Mouse (Mus musculus) monocyte, adult 2 months (primary cell): ENCODE measurements around the gene Wdr74.
A peak's percentile ranks its signal among the peaks of the same experiment; 100 is the strongest.

Source experiments
- DNase-seq, 2 experiments: peaks; one replicate each; pipeline ENCODE4 v3.0.0; 2022; ENCODE audit warnings: low spot score in 2 of 2, low read depth in 1 of 2

The Wdr74 gene

DNA sequence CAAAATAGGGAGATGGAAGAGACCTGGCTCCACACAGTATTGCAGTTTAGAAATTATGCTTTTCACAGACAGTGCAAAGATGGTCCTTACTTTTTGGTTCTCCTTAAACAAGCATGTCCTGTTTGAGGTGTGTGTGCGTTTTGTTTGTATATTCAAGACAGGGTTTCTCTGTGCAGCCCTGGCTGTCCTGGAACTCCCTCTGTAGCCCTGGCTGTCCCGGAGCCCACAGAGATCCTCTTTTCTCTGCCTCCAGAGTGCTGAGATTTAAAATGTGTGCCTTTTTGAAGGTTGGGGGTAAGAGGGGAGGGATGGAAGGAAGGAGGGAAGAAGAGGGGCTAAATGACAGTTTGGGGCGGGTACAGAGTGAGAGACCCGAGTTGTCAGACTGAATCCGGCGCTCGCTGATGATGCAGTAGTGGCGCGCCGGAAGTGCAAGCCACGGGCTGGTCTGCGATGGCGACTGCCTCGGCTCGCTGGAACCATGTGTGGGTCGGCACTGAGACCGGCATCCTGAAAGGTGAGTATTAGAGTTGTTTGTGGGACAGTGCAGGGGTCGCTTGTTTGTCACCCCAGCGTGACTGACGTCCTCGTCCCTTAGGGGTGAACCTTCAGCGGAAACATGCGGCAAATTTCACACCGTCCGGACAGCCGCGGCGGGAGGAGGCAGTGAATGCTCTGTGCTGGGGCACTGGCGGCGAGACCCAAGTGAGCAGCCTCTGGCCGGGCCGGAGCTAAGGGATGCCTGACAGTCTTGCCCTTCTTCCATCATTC, at the start of gene Wdr74:
Wdr74 (plus strand) TSS at position 439 of the 771 bp plus-strand sequence.
- DNase-seq = peak; percentile 54 to 75

DNA sequence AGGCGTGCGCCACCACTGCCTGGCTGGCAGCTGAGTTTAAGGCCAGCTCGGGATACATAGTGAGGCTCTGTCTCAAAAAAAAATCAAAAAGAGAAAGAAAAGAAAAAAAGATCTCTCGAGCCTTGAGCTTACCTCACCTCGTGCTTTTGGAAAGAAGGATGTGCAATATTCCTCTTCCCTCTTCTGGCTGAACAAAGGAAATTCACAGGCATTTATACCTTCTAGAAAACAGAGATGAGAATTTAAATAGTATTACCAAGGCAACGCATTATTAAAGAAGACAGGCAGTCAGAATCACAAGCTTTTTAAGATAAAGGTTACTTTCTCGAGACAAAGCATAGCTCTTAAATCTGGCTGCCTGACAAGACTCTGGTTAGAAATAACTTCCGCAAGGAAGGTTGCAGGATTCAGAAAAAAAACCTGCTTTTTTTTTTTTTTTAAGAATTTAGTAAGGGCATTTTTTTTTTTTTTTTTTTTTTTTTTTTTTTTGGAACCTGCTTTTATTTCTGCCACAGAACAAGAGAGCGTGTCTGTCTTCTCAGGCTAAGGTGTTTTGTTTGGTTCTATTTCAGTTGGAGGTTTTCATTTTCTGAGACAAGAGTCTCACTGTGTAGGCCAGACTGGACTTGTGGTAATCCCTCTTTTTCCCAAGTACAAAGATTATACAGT, 43.6 kb upstream of the Wdr74 start:
- no peak for DNase-seq

DNA sequence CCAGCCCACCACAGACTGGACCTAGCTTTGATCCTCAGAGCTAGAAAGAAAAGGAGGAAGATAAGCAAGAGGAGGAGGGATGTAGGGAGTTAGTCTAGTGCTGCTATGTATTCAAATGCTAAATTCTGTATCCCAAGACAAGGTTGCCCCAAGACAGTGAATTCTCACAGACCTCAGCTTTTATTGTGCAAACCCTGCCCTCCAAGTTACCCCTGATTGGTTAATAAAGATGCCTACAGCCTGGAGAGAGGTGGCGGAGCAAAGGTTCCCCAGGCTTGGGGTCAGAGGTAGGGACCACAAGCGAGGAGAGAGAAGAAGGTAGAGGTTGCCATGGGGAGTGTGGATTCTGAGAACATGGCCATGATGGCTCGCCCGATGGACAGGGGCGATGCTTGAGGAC, 42.9 kb upstream of the Wdr74 start:
- no peak for DNase-seq

DNA sequence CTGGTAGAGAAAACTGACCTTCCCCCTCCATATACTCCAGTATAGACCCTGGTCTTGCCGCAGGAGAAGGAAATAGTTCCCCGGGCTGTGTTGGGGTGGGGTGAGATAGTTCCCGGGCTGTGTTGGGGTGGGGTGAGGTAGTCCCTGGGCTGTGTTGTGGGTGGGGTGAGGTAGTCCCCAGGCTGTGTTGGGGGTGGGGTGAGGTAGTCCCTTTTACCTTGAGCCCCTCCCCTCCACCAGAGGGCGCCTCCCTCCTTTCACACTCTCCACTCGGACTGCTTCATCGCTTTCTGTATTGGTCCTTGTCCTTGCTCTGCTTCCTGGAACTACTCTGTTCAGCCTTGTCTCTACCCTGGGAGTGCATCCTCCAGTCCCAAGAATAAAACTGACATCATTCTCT, 40.3 kb upstream of the Wdr74 start:
- DNase-seq = no peak

DNA sequence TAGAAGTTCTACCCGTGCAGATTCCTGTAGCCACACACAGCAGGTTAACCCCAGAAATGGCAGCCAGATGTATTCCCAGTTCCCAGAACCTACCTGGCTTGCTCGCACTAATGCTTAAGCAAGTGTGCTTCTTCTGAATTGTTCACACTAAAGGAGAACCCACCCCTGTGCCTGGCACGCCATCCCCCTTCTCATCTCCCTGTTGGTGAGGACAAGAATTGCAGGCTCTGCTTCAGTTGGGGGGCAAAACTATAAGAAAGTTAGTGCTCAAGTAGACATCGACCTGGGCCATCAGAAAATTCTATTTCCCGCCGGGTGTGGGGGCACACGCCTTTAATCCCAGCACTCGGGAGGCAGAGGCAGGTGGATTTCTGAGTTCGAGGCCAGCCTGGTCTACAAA, 36.0 kb upstream of the Wdr74 start:
- no peak for DNase-seq

DNA sequence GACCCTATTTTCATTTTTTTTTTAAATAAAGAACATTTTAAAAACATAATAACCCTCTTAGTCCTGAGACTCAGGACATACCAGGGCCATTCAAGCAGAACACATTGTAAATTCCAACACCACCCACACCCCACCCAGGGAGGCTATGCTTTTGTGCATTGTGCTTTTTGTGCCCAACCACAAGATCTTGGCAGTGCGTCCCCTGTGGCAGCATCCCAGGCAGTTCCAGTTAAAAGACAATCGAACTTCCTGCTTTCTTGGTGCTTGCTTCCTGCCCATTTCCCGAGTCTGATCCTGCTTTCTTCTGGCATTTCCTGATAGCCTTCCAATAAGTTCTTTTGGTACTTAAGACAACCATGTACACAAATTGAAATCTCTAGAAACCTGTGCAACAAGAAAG, 33.2 kb upstream of the Wdr74 start:
- DNase-seq = no peak

DNA sequence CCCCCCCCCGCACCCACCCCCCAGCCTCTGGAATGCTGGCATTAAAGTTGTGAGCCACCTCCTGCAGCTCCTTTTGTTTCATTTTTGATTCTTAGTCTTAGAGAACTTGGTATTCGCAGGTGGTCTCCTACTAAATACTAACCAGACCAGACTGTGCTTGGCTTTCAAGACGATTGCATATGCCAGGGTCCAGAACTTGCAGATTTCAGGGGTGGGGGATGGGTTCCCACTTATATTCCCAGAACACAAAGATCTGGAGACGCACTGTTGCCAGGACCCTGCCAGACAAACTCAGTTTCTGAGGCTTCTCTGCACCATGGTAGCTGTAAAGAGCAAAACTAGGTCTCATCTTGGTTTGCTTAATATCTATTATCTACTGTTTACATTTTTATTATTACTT, 32.1 kb upstream of the Wdr74 start:
- no peak for DNase-seq

DNA sequence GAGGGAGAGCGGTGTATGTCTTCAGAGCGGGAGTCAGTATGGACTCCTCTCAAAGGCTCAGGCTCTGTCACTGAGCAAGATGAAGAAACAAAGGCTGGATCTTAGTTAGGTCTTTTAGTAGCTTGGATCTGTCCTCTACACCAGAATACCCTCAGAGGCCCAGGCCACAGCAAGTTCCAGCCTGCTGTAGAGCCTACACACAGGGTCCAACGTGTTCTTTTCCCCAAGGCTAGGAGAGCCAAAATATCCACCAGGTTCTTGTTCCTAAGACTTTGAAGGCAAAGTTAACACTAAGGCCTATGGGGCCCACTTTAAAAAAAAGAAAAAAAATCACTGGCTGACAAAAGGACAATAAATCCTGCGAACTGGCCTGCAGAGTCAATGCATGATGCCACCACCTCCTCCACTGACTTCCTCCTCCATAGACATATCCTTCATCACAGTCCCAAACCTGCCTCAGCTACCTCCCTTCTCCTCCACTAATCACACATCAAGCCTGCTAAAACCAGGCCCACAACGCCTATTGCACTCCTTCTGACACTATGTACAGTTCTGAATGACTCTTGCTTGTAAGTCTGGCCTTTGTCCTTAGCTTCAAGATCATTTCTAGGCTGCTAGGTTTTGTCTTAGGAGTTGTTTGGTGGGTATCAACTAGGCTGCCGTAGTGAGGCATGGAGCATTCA, 30.5 kb upstream of the Wdr74 start:
- no peak for DNase-seq

DNA sequence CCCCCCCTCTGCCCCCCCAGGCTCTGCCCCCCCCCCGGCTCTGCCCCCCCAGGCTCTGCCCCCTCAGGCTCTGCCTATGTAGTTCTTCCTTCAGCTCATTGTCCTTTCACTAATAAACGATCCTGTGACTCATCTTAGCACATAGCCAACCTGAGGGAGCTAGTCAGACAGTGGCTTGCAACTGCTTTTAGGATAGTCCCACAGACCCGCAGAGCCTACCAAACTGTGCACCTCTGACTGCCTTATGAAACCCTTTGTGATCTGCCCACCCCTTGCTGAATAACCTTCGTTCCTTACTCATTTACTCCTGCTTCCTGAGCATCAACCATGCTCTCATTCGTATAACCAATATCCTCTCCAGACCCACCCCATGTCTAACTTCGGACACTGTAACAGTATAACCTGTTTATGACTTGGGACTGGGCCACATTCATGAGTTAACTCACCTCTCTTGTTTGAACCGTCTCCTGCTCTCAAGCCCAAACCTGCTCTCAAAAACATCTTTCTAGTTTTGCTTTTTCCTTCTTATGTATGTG, 29.4 kb upstream of the Wdr74 start:
- DNase-seq = no peak

DNA sequence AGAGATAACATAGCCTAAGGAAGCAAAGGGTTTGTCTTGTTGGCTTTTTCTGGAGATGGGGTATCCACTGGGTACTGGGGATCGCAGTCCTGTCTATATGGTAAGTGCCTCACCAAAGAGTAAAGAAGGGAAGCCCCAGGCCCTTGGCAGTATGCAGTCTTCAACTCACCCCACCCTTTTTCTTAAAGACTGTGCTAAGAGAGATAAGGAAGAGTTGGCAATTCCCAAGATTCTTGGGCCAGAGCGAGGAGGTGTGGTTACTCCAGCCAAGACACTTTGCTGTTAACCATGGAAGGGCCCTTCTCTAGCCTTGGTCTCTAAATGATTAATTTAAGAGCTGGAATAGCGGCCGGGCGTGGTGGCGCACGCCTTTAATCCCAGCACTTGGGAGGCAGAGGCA, 28.7 kb upstream of the Wdr74 start:
- DNase-seq = no peak

DNA sequence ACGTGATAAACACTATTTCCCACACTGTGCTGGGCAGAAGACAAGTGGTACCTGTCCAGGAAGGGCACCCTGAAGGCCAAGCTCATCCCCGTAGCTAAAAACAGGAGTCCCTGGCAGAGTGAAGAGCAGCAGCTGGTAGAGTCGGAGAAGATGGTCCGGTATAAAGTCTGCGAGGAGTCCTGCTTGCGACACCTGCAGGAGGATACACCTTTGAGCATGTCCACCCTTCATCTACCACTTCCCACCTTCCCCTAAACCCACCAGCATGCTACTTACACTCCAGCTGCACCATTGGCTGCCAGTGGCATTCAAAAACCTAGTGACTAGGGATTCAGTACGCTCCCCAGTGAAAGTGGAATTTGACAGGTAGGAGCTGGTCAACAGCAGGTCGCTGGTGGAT, 26.7 kb upstream of the Wdr74 start:
- no peak for DNase-seq

DNA sequence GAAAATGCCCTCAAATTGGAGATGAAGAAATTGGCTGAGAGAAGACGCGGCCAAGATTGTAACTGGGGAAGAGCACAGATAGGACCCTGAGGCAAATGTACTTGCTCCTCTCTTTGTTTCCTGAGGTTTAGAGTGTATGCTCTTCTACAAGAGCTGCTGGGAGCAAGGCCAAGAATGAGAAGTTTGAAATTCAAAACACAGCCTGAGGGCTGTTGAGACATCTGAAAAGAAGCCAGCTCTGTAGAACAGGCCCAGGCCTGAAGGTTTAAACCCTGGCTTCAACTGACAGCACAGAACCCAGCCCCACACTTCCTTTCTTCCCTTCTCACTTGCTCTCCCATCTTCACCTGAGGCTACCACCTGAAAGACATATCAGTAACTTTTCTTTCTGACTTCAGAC, 25.6 kb upstream of the Wdr74 start:
- DNase-seq = no peak

DNA sequence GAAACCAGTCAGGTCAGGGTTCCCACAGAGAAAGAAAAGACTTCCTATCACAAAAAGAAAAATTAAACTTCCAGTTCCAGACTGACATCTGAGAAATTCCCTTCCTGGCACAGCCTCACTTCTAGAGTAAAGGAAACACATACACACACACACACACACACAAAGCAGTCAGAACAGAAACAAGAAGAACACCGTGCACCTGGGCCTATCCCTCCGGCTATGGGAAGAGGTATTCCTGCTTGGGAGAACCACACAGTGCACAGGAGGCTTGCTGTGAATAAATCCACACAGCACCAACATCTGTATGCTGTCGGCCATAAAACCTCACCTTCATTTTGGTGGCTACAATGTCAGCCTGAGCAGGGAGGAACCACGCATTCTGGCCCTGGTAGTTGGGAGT, 24.1 kb upstream of the Wdr74 start:
- no peak for DNase-seq

DNA sequence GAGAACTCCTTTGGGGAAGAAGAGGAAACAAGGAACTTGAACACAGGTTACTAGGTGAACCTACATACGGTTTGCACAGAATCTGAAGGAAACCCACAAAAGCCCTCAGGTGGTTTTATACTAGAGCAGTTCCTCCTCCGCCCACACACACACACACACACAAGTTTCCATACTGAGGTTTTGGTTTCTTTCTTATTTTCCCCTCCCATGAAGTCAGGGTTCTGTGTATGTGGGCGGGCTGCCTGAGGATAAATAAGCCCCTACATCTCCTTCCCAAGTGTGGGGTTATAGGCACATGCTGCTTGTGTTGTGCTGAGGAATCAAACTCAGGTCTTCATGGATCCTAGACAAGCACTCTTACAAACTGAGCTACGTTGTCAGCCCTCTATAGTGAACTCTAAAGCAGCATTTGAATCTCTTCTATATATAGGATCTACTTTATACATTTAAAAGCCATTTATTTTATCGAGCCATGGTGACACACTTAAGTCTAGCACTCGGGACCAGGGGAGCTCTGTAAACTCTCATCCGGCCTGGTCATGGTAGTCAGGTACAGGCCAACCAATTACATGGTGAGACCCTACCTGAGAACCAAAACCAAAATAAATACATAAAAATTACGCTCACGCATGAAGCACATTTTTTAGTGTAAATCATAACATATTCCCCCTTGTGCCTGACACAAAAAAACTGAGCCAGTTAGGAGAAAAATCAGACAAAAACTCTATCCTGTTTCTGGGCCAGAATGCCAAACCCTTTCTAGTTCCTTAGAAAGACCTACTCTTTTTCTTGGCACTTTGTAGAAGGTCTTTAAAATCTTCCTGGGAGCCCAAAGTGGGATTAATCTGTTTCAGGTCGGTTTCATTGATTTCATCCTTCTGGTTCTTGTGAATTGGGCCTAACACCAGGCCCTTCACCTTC, 23.4 kb upstream of the Wdr74 start:
- no peak for DNase-seq

DNA sequence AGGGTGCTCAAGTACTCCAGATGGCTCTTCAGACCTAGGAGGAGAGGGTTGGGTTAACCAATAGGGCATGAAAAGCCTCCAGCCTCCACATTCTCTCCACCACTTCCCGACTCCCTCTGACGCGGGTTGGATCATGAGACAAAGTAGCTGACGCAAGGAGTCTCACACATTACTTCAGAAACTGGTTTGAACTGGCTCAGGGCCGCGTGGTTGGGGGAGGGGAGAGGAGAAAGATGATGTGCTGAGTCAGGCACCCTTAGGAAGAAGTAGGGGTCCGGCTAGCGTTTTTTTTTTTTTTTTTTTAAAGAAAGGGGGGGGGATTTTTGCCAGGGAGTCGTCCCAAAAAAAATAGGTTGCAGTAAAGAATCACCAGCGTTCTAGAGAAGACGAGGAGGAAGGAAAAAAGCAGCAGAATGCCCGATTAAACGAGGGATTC, 22.7 kb upstream of the Wdr74 start:
- peak; percentile 86 to 90 for DNase-seq

DNA sequence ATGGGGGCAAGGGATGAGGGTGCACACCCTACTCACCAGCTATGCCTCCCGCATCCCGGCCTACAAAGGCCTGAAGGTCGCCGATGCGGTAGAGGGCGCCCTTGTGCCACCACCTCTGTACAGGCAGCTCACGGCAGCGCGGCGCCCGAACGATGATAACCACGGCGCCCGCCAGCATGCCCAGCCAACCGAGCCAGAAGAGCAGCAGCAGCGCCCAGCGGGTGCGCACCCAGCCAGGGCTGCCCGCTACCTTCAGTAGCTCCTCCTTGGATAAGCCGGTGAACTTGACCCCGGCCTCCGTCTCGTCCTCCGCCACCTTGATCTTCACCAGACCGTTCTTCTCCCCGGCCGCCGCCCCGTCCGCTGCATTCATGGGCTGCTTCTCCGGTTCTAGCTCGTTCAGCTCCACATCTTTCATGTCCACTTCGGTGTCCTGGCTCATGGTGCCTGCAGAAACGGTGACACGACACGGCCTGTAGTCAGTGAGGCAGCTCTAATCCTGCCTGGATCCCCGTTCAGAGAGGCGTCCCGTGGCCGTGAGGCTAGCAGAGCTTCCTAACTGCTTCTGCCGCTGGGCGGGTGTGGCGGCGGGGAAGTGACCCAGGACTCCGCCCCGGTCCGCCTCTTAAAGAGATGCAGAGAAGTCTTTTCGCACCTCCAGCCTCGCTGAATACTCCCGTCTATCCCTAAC, 22.2 kb upstream of the Wdr74 start:
- DNase-seq = peak; percentile 73 to 85

DNA sequence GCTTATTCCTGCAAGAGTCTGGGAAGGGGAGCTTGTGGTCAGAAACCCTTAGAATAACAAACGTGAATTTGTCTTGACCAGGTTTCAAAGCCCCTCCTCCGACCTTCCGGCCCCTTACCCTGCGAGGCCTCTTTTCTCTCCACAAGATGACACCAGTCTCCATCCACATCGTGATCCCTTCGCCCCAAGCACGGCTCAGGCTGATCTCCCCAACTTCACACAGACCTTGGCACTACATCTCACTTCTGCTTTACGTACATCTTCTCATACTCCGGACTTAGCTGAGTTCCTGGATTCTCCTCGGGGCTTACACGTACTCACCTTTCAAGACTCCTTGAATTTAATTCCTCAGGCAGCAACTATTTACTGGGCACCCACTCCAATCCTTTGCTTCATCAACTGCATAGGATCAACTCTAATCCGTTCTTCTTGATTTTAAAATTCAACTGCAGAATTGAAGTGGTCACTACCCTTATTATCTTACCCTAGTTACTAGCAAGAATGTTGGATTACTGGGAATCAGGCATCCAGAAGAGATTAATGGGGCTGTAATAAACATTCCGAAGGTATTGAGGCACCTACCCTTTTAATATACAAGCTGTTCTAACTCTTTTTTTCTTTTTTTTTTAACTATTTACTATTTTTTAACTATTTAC, 21.5 kb upstream of the Wdr74 start:
- peak in 1 of 2 experiments; percentile 27 for DNase-seq

DNA sequence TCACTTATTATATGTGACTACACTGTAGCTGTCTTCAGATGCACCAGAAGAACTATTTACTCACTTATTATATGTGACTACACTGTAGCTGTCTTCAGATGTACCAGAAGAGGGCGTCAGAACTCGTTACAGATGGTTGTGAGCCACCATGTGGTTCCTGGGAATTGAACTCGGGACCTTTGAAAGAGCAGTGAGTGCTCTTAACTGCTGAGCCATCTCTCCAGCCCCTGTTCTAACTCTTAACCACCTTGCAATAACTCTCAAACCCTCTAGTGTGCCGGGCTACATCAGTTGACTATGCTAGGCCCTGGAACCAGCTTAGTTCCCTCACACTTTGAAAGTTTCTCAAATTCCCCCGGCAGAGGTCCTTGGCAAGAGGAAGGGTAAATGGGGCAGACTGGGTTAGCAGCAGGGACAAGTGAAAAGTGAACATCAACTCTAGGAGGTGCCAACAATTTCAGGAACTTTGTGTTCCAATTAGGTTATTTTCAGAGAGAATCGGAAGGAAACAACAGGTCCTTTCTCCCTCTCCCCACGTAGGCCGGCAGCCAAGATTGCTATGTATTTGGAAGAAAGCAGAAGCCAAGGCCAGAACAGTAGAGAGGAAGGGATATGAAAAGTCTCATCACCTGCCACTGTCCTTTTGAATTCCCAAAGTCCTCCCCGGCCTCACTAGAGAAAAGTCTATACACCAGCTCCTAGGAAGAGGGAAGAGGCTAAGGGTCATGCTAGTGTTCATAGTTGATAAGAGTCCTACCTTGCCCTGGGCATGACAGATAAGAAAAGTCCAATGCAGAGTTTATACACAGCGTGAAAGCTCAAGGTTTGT, 20.8 kb upstream of the Wdr74 start:
- no peak for DNase-seq
